11 mouse cellular contexts compared by ENCODE assay signal in the genomic region with DNA sequence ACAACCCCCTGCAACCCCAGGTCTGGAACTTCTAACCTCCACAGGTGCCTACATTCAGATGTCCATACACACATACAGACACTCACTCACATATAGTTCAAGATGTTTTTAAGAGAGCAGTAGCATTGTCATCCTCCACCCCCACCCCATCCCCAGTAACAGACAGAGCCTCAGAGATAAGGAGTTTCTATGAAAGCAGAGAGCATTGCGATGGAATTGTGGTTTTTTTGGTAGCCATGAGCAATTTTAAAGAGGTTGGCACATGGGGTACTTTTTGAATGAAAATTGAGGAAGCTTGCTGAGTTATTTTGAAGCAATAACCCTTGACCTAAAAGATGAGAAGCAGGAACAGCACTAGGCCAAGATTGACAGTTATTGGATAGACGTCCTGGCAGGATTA.
"Had no signal": no experiment of that assay in that cellular context is flagged by ENCODE, and none has a peak within 500 bp of the region (broad histone marks: within the 10 kb centered on the region; RNA-seq: fewer than 3 reads in every experiment).

No protein-coding gene starts in this region.

- H3K27me3 ChIP-seq: lung, embryonic 15.5 days; midbrain, embryonic 15.5 days; neural tube, embryonic 12.5 days had no signal

- ATAC-seq: midbrain, embryonic 15.5 days had no signal

- H3K4me3 ChIP-seq: left cerebral cortex, adult 2 months; limb, embryonic 10.5 days; lung, embryonic 15.5 days; midbrain, embryonic 15.5 days; neural tube, embryonic 12.5 days had no signal

- H3K27ac ChIP-seq: left cerebral cortex, adult 2 months; limb, embryonic 10.5 days; lung, embryonic 15.5 days; midbrain, embryonic 15.5 days; neural tube, embryonic 12.5 days; stomach, postnatal 0 days had no signal

- H3K9me3 ChIP-seq: limb, embryonic 10.5 days; lung, embryonic 15.5 days; midbrain, embryonic 15.5 days; neural tube, embryonic 12.5 days had no signal

- H3K36me3 ChIP-seq: limb, embryonic 10.5 days; lung, embryonic 15.5 days; midbrain, embryonic 15.5 days; neural tube, embryonic 12.5 days had no signal

- H3K9ac ChIP-seq: lung, embryonic 15.5 days; midbrain, embryonic 15.5 days; neural tube, embryonic 12.5 days had no signal

- H3K4me1 ChIP-seq: neural tube, embryonic 12.5 days had no signal

- DNase-seq: kidney, adult 18-20 months; kidney, postnatal 14 days; lung, postnatal 14 days; thymus, postnatal 36 days had no signal

- H3K4me2 ChIP-seq: lung, embryonic 15.5 days; midbrain, embryonic 11.5 days; midbrain, embryonic 15.5 days; neural tube, embryonic 12.5 days had no signal
